Mouse (Mus musculus) layer of hippocampus, adult 2 months (tissue): ENCODE measurements around the gene Dusp27. TPM values are rescaled to one million over a fixed set of nuclear protein-coding genes. Genes with fewer than 3 reads are reported as not detected.

Experiments
- DNase-seq, 2 experiments: peaks; one replicate each; pipeline ENCODE4 v3.0.0; 2022; ENCODE audit warnings: low spot score in 2 of 2
- H3K27ac ChIP-seq: fragments of 200-600 bp; 2 replicates; pipeline ENCODE4 v1.8.1; 2022
- H3K4me3 ChIP-seq: fragments of 200-600 bp; 2 replicates; pipeline ENCODE4 v1.8.1; 2022; ENCODE audit warnings: mild to moderate bottlenecking
- CTCF ChIP-seq: fragments of 200-600 bp; conservative IDR thresholded peaks from 2 replicates; pipeline ENCODE4 v1.8.1; 2022; ENCODE audit warnings: antibody characterized with exemption, mild to moderate bottlenecking, moderate library complexity
- total RNA-seq, 2 experiments: library from RNA; stranded (reverse); gene quantifications; 2 replicates each; pipeline ENCODE4 v1.2.3; 2021

Gene Dusp27
- total RNA-seq, 2 experiments from 2014 or later = not detected

GRCm38 (mm10) chr1:166063870-166064269, 63.9 kb downstream of the Dusp27 start:
- no peak for TF ChIP-seq CTCF
- no peak overlapping the region for H3K27ac ChIP-seq
- H3K4me3 ChIP-seq = no peak overlapping the region
- DNase-seq = no peak

GRCm38 (mm10) chr1:166061532-166061931, 66.2 kb downstream of the Dusp27 start:
- no peak for DNase-seq
- Histone ChIP-seq H3K27ac (no peak overlapping the region), H3K4me3 (no peak overlapping the region)
- TF ChIP-seq CTCF = no peak

- DNase-seq = no peak
- Histone ChIP-seq H3K4me3 (no peak overlapping the region), H3K27ac (no peak overlapping the region)
- no peak for TF ChIP-seq CTCF
Measured at GRCm38 (mm10) chr1:166060406-166060805, 67.3 kb downstream of the Dusp27 start.

- no peak for TF ChIP-seq CTCF
- no peak for DNase-seq
- Histone ChIP-seq H3K27ac (no peak overlapping the region), H3K4me3 (no peak overlapping the region)
Measured at GRCm38 (mm10) chr1:166056098-166056756, 71.5 kb downstream of the Dusp27 start.

GRCm38 (mm10) chr1:166053285-166053955, 74.3 kb downstream of the Dusp27 start:
- no peak overlapping the region for H3K27ac ChIP-seq
- DNase-seq = no peak
- TF ChIP-seq CTCF = no peak
- H3K4me3 ChIP-seq = no peak overlapping the region

GRCm38 (mm10) chr1:166049046-166049827, 78.5 kb downstream of the Dusp27 start:
- peak overlapping the region; percentile 58 for H3K4me3 ChIP-seq
- no peak overlapping the region for H3K27ac ChIP-seq
- no peak for DNase-seq
- no peak for TF ChIP-seq CTCF

- DNase-seq = no peak
- H3K4me3 ChIP-seq = peak overlapping the region; percentile 58
- TF ChIP-seq CTCF = no peak
- H3K27ac ChIP-seq = 0 out of 2 replicates have a peak overlapping the region, but pooled peaks have one; percentile 32
Measured at GRCm38 (mm10) chr1:166048230-166048911, 79.4 kb downstream of the Dusp27 start.

Other genes with a start within 250 kb of the Dusp27 start
- gene Pou2f1, start 125.2 kb downstream of the Dusp27 start, total RNA-seq = 10 to 100 TPM; 15.2 to 22.4 TPM
- gene Gpa33, start 2.3 kb upstream of the Dusp27 start, total RNA-seq = not detected
- not detected for gene Mael, start 110.8 kb upstream of the Dusp27 start, total RNA-seq
- 10 to 100 TPM; 71.5 to 73.6 TPM for gene Ildr2, start 126.2 kb upstream of the Dusp27 start, total RNA-seq